Mouse (Mus musculus): ENCODE results near the gene Cybrd1. TPM values are rescaled to one million over a fixed set of nuclear protein-coding genes. Genes with fewer than 3 reads are reported as not detected.
A peak's percentile ranks its signal among the peaks of the same experiment; 100 is the strongest.

The Cybrd1 gene
- polyA plus RNA-seq, 1 experiment from 2014 or later: 0.52 TPM

GRCm38 (mm10) chr2:71159576-71160306 is 42.0 kb downstream of the Cybrd1 start:
- Histone ChIP-seq H3K27ac (peak overlapping the region; percentile 67), H3K36me3 (no peaks in the 10 kb centered on the region), H3K4me1 (replicated peaks) (peaks cover 11% of the 10 kb centered on the region), H3K9ac (replicated peaks) (no peak overlapping the region), H3K27me3 (no peaks in the 10 kb centered on the region), H3K4me2 (replicated peaks) (peak overlapping the region; percentile 22), H3K9me3 (no peaks in the 10 kb centered on the region), H3K4me3 (replicated peaks) (no peak overlapping the region)
- ATAC-seq: peak; percentile 66
- 77% methylated on average over 16 of the region's 16 CpGs for WGBS

- Histone ChIP-seq H3K36me3 (no peaks in the 10 kb centered on the region), H3K9ac (replicated peaks) (no peak overlapping the region), H3K9me3 (no peaks in the 10 kb centered on the region), H3K27ac (peak overlapping the region; percentile 67), H3K4me2 (replicated peaks) (peak overlapping the region; percentile 22), H3K4me1 (replicated peaks) (peaks cover 11% of the 10 kb centered on the region), H3K27me3 (no peaks in the 10 kb centered on the region), H3K4me3 (replicated peaks) (no peak overlapping the region)
- 47% methylated on average over 11 of the region's 11 CpGs for WGBS
- ATAC-seq: peak; percentile 83
These were observed 42.7 kb downstream of the Cybrd1 start for GRCm38 (mm10) chr2:71160307-71160861.

GRCm38 (mm10) chr2:71161558-71161957 is 43.8 kb downstream of the Cybrd1 start:
- Histone ChIP-seq H3K9me3 (no peaks in the 10 kb centered on the region), H3K36me3 (no peaks in the 10 kb centered on the region), H3K27me3 (no peaks in the 10 kb centered on the region), H3K4me3 (replicated peaks) (no peak overlapping the region), H3K4me2 (replicated peaks) (no peak overlapping the region), H3K4me1 (replicated peaks) (peaks cover 11% of the 10 kb centered on the region), H3K27ac (no peak overlapping the region), H3K9ac (replicated peaks) (no peak overlapping the region)
- WGBS: 85% methylated on average over 7 of the region's 7 CpGs
- ATAC-seq: no peak

GRCm38 (mm10) chr2:71162831-71163621 is 45.3 kb downstream of the Cybrd1 start:
- no peaks in the 10 kb centered on the region for H3K27me3 ChIP-seq
- no peaks in the 10 kb centered on the region for H3K9me3 ChIP-seq
- WGBS: 80% methylated on average over 25 of the region's 25 CpGs
- no peak overlapping the region for H3K4me2 ChIP-seq (replicated peaks)
- no peaks in the 10 kb centered on the region for H3K36me3 ChIP-seq
- H3K4me1 ChIP-seq (replicated peaks): peaks cover 11% of the 10 kb centered on the region
- no peak overlapping the region for H3K27ac ChIP-seq
- ATAC-seq: no peak
- no peak overlapping the region for H3K4me3 ChIP-seq (replicated peaks)
- no peak overlapping the region for H3K9ac ChIP-seq (replicated peaks)

- H3K36me3 ChIP-seq: no peaks in the 10 kb centered on the region
- no peak for ATAC-seq
- no peaks in the 10 kb centered on the region for H3K27me3 ChIP-seq
- no peak overlapping the region for H3K9ac ChIP-seq (replicated peaks)
- H3K4me3 ChIP-seq (replicated peaks): no peak overlapping the region
- 85% methylated on average over 4 of the region's 4 CpGs for WGBS
- H3K4me2 ChIP-seq (replicated peaks): no peak overlapping the region
- no peaks in the 10 kb centered on the region for H3K9me3 ChIP-seq
- H3K27ac ChIP-seq: no peak overlapping the region
- H3K4me1 ChIP-seq (replicated peaks): peaks cover 14% of the 10 kb centered on the region
These were observed 49.5 kb downstream of the Cybrd1 start for GRCm38 (mm10) chr2:71167211-71167610.

- Histone ChIP-seq H3K4me2 (replicated peaks) (no peak overlapping the region; the same call in 1 of the 2 replicates), H3K9ac (replicated peaks) (no peak overlapping the region), H3K9me3 (no peaks in the 10 kb centered on the region), H3K36me3 (no peaks in the 10 kb centered on the region), H3K4me1 (replicated peaks) (peaks cover 14% of the 10 kb centered on the region), H3K4me3 (replicated peaks) (no peak overlapping the region), H3K27me3 (no peaks in the 10 kb centered on the region), H3K27ac (peak overlapping the region; percentile 4)
- 12% methylated on average over 10 of the region's 10 CpGs for WGBS
- peak; percentile 65 for ATAC-seq
These were observed 50.8 kb downstream of the Cybrd1 start for GRCm38 (mm10) chr2:71168461-71169021.

- H3K4me1 ChIP-seq (replicated peaks): peaks cover 14% of the 10 kb centered on the region
- H3K4me3 ChIP-seq (replicated peaks): no peak overlapping the region
- no peaks in the 10 kb centered on the region for H3K36me3 ChIP-seq
- no peaks in the 10 kb centered on the region for H3K27me3 ChIP-seq
- no peak overlapping the region for H3K4me2 ChIP-seq (replicated peaks)
- 54% methylated on average over 3 of the region's 3 CpGs for WGBS
- no peak for ATAC-seq
- no peak overlapping the region for H3K27ac ChIP-seq
- no peak overlapping the region for H3K9ac ChIP-seq (replicated peaks)
- H3K9me3 ChIP-seq: no peaks in the 10 kb centered on the region
These were observed 55.3 kb downstream of the Cybrd1 start for GRCm38 (mm10) chr2:71173031-71173430.

GRCm38 (mm10) chr2:71176329-71177249 is 58.9 kb downstream of the Cybrd1 start:
- Histone ChIP-seq H3K27me3 (no peaks in the 10 kb centered on the region), H3K4me3 (replicated peaks) (no peak overlapping the region), H3K4me2 (replicated peaks) (no peak overlapping the region), H3K9me3 (no peaks in the 10 kb centered on the region), H3K27ac (no peak overlapping the region), H3K36me3 (no peaks in the 10 kb centered on the region), H3K9ac (replicated peaks) (no peak overlapping the region), H3K4me1 (replicated peaks) (no peaks in the 10 kb centered on the region)
- 64% methylated on average over 9 of the region's 9 CpGs for WGBS
- ATAC-seq: no peak

- H3K4me3 ChIP-seq (replicated peaks): no peak overlapping the region
- H3K9me3 ChIP-seq: no peaks in the 10 kb centered on the region
- no peak overlapping the region for H3K9ac ChIP-seq (replicated peaks)
- H3K27ac ChIP-seq: no peak overlapping the region
- WGBS: 65% methylated on average over 1 of the region's 1 CpGs
- H3K27me3 ChIP-seq: no peaks in the 10 kb centered on the region
- no peak overlapping the region for H3K4me2 ChIP-seq (replicated peaks)
- no peaks in the 10 kb centered on the region for H3K36me3 ChIP-seq
- no peaks in the 10 kb centered on the region for H3K4me1 ChIP-seq (replicated peaks)
- ATAC-seq: no peak
These were observed 59.5 kb downstream of the Cybrd1 start for GRCm38 (mm10) chr2:71177250-71177615.

GRCm38 (mm10) chr2:71177760-71178159 is 60.0 kb downstream of the Cybrd1 start:
- Histone ChIP-seq H3K27ac (no peak overlapping the region), H3K4me2 (replicated peaks) (no peak overlapping the region), H3K27me3 (no peaks in the 10 kb centered on the region), H3K4me3 (replicated peaks) (no peak overlapping the region), H3K4me1 (replicated peaks) (no peaks in the 10 kb centered on the region), H3K36me3 (no peaks in the 10 kb centered on the region), H3K9ac (replicated peaks) (no peak overlapping the region), H3K9me3 (no peaks in the 10 kb centered on the region)
- ATAC-seq: no peak
- WGBS: 98% methylated on average over 1 of the region's 1 CpGs

GRCm38 (mm10) chr2:71179716-71180115 is 62.0 kb downstream of the Cybrd1 start:
- Histone ChIP-seq H3K4me1 (replicated peaks) (no peaks in the 10 kb centered on the region), H3K36me3 (no peaks in the 10 kb centered on the region), H3K27me3 (no peaks in the 10 kb centered on the region), H3K27ac (no peak overlapping the region), H3K9ac (replicated peaks) (no peak overlapping the region), H3K4me2 (replicated peaks) (no peak overlapping the region), H3K9me3 (no peaks in the 10 kb centered on the region), H3K4me3 (replicated peaks) (no peak overlapping the region)
- no peak for ATAC-seq
- 94% methylated on average over 10 of the region's 10 CpGs for WGBS
